In the genomic region with DNA sequence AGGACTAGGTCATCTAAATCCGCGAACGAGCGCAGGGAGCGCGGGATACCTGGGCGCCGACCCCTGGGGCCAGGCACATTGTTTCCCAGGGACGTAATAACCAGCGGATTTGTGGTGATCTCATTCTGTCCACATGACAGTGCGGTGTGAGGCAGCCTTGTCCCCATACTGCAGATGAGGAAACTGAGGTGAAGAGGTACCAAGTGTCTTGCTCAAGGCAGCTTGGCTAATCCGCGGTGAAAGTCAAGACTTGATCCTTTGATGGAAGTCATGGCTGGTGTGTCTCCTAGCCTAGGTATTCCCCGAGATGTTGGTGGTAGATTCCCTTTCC, we compare ENCODE assay signal across 7 mouse cellular contexts. TPM values are rescaled to one million over a fixed set of nuclear protein-coding genes. Genes with fewer than 3 reads are reported as not detected.
DNase-seq lines count a peak whose midpoint lies in the region; ATAC-seq and TF ChIP-seq lines count a peak whose summit lies in the region.

No protein-coding gene starts in this region.

- no peak for TF ChIP-seq POLR2A in spleen, adult 2 months (IDR thresholded peaks at IDR 0.05; ENCODE audit: low read depth, low read length)

- no peaks in the 10 kb centered on the region for H3K36me3 ChIP-seq in spleen, adult 2 months (ENCODE audit: control insufficient read depth, insufficient read depth, low read length)
- no peaks in the 10 kb centered on the region for H3K36me3 ChIP-seq in forebrain, embryonic 12.5 days (replicated peaks)
- H3K36me3 ChIP-seq in liver, embryonic 12.5 days, result no peaks in the 10 kb centered on the region
- no peaks in the 10 kb centered on the region for H3K36me3 ChIP-seq in stomach, embryonic 16.5 days (ENCODE audit: control insufficient read depth, insufficient read depth, low read length)

- H3K4me3 ChIP-seq in spleen, adult 2 months (ENCODE audit: extremely low read depth, insufficient read depth, insufficient read length), result peak overlapping the region; percentile 73
- H3K4me3 ChIP-seq in forebrain, embryonic 12.5 days (replicated peaks), result peak overlapping the region; percentile 67
- H3K4me3 ChIP-seq in liver, embryonic 12.5 days, result peak overlapping the region; percentile 71
- H3K4me3 ChIP-seq in stomach, embryonic 16.5 days (replicated peaks; ENCODE audit: low read length), result peak overlapping the region; percentile 84

- TF ChIP-seq CTCF in spleen, adult 2 months (IDR thresholded peaks at IDR 0.05; ENCODE audit: extremely low read depth, insufficient read depth, insufficient read length, insufficient replicate concordance), result no peak

- H3K4me1 ChIP-seq in spleen, adult 2 months (ENCODE audit: control insufficient read depth, insufficient read depth, insufficient read length), result peaks cover 5% of the 10 kb centered on the region; the same call in 1 of the 2 replicates
- peaks cover 34% of the 10 kb centered on the region for H3K4me1 ChIP-seq in forebrain, embryonic 12.5 days
- peaks cover 48% of the 10 kb centered on the region for H3K4me1 ChIP-seq in liver, embryonic 12.5 days
- H3K4me1 ChIP-seq in stomach, embryonic 16.5 days (ENCODE audit: control insufficient read depth, insufficient read depth, low read length), result peaks cover 51% of the 10 kb centered on the region

- H3K27me3 ChIP-seq in spleen, adult 2 months (ENCODE audit: control insufficient read depth, insufficient read depth, low read length), result 0 out of 2 replicates have a peak, but pooled peaks cover 4% of the 10 kb centered on the region
- H3K27me3 ChIP-seq in forebrain, embryonic 12.5 days, result peaks cover 37% of the 10 kb centered on the region
- H3K27me3 ChIP-seq in liver, embryonic 12.5 days (replicated peaks), result peaks cover 91% of the 10 kb centered on the region
- H3K27me3 ChIP-seq in stomach, embryonic 16.5 days (ENCODE audit: control insufficient read depth, insufficient read depth, low read length), result no peaks in the 10 kb centered on the region

- peak overlapping the region; percentile 78 for H3K9ac ChIP-seq in forebrain, embryonic 12.5 days
- peak overlapping the region; percentile 75 for H3K9ac ChIP-seq in liver, embryonic 12.5 days
- peak overlapping the region; percentile 95 for H3K9ac ChIP-seq in stomach, embryonic 16.5 days (ENCODE audit: low read length)

- 21% methylated on average over 14 of the region's 14 CpGs for WGBS in spleen, adult 2 months
- 10% methylated on average over 14 of the region's 14 CpGs for WGBS in forebrain, embryonic 12.5 days
- 10% methylated on average over 14 of the region's 14 CpGs for WGBS in liver, embryonic 12.5 days (ENCODE audit: insufficient replicate concordance)
- 7% methylated on average over 14 of the region's 14 CpGs for WGBS in stomach, embryonic 16.5 days

- no peaks in the 10 kb centered on the region for H3K9me3 ChIP-seq in forebrain, embryonic 12.5 days
- no peaks in the 10 kb centered on the region for H3K9me3 ChIP-seq in liver, embryonic 12.5 days (replicated peaks)
- no peaks in the 10 kb centered on the region for H3K9me3 ChIP-seq in stomach, embryonic 16.5 days (replicated peaks; ENCODE audit: control insufficient read depth, low read length)

- peak overlapping the region; percentile 99 for H3K4me2 ChIP-seq in forebrain, embryonic 12.5 days
- H3K4me2 ChIP-seq in liver, embryonic 12.5 days, result peak overlapping the region; percentile 93
- H3K4me2 ChIP-seq in stomach, embryonic 16.5 days (ENCODE audit: low read depth, low read length), result peak overlapping the region; percentile 87

- no peak for DNase-seq in spleen, adult 2 months (ENCODE audit: low read depth in 1 of 2, low spot score in 2 of 2)
- no peak for DNase-seq in spleen, postnatal 10 days (ENCODE audit: low spot score in 2 of 2)
- DNase-seq in thymus, postnatal 0 days (ENCODE audit: low spot score), result no peak
- no peak for DNase-seq in layer of hippocampus, adult 11-12 months (ENCODE audit: low spot score)

- ATAC-seq in forebrain, embryonic 12.5 days (ENCODE audit: low FRiP score), result no peak
- ATAC-seq in liver, embryonic 12.5 days, result no peak
- no peak for ATAC-seq in stomach, embryonic 16.5 days (ENCODE audit: insufficient read depth, low FRiP score)

- H3K27ac ChIP-seq in spleen, adult 2 months (ENCODE audit: insufficient read depth, low read length), result no peak overlapping the region
- 0 out of 2 replicates have a peak overlapping the region, but pooled peaks have one; percentile 73 for H3K27ac ChIP-seq in forebrain, embryonic 12.5 days
- H3K27ac ChIP-seq in liver, embryonic 12.5 days, result no peak overlapping the region
- no peak overlapping the region for H3K27ac ChIP-seq in stomach, embryonic 16.5 days (ENCODE audit: low read length)

RNA-seq across cellular contexts. Expression of a gene that starts 27.3 kb away (rescaled TPM):
- polyA plus RNA-seq in spleen, adult 2 months (2012; rRNA removed), result 0.01 TPM in 1 of 2 replicates, not detected in the other
- not detected in 2 replicates for polyA plus RNA-seq in forebrain, embryonic 12.5 days (2016; fragmentation: Nextera tagmentation; extraction: Ambion mirVana)
- not detected in 2 replicates for polyA plus RNA-seq in liver, embryonic 12.5 days (2016; fragmentation: Nextera tagmentation; extraction: Ambion mirVana)
- polyA plus RNA-seq in stomach, embryonic 16.5 days (2015; fragmentation: Nextera tagmentation; extraction: Ambion mirVana), result not detected in 2 replicates
- not detected in 2 replicates for polyA plus RNA-seq in thymus, postnatal 0 days (2015; fragmentation: Nextera tagmentation; extraction: Ambion mirVana)

RNA-seq across cellular contexts. Expression of a gene that starts 45.3 kb away (rescaled TPM):
- 3.5 and 4.1 TPM in 2 replicates for polyA plus RNA-seq in spleen, adult 2 months (2012; rRNA removed)
- 3.3 and 4.5 TPM in 2 replicates for polyA plus RNA-seq in forebrain, embryonic 12.5 days (2016; fragmentation: Nextera tagmentation; extraction: Ambion mirVana)
- polyA plus RNA-seq in liver, embryonic 12.5 days (2016; fragmentation: Nextera tagmentation; extraction: Ambion mirVana), result 1.8 and 2.3 TPM in 2 replicates
- 1.8 and 2.4 TPM in 2 replicates for polyA plus RNA-seq in stomach, embryonic 16.5 days (2015; fragmentation: Nextera tagmentation; extraction: Ambion mirVana)
- 3.1 and 3.7 TPM in 2 replicates for polyA plus RNA-seq in thymus, postnatal 0 days (2015; fragmentation: Nextera tagmentation; extraction: Ambion mirVana)

RNA-seq across cellular contexts. Expression of a gene that starts 47.0 kb away (rescaled TPM):
- 18.9 and 21.5 TPM in 2 replicates for polyA plus RNA-seq in spleen, adult 2 months (2012; rRNA removed)
- polyA plus RNA-seq in forebrain, embryonic 12.5 days (2016; fragmentation: Nextera tagmentation; extraction: Ambion mirVana), result 19.0 and 19.3 TPM in 2 replicates
- 49.4 and 52.0 TPM in 2 replicates for polyA plus RNA-seq in liver, embryonic 12.5 days (2016; fragmentation: Nextera tagmentation; extraction: Ambion mirVana)
- polyA plus RNA-seq in stomach, embryonic 16.5 days (2015; fragmentation: Nextera tagmentation; extraction: Ambion mirVana), result 35.9 and 38.0 TPM in 2 replicates
- polyA plus RNA-seq in thymus, postnatal 0 days (2015; fragmentation: Nextera tagmentation; extraction: Ambion mirVana), result 28.9 and 31.7 TPM in 2 replicates
